Mouse (Mus musculus) myocyte (in vitro differentiated cells): ENCODE measurements around the gene Rad54l2.

ENCODE experiments used
- E2F4 ChIP-seq: IDR thresholded peaks from one replicate; pipeline ENCODE4 v1.6.1; 2011; ENCODE audit warnings: mild to moderate bottlenecking, control low read depth, moderate library complexity; ENCODE audit not compliant: insufficient read depth
- MAX ChIP-seq: IDR thresholded peaks from one replicate; pipeline ENCODE4 v1.6.1; 2011; ENCODE audit warnings: low read depth, mild to moderate bottlenecking, control low read depth
- MYOD1 ChIP-seq, 3 experiments: IDR thresholded peaks; one replicate each; pipeline ENCODE4 v1.6.1; 2011; ENCODE audit warnings: control low read depth in 2 of 3, low read depth in 2 of 3, mild to moderate bottlenecking in 2 of 3, moderate library complexity in 1 of 3; ENCODE audit not compliant: insufficient read length in 2 of 3, control insufficient read depth in 1 of 3
- MYOG ChIP-seq, 3 experiments: IDR thresholded peaks; one replicate each; pipeline ENCODE4 v1.6.1; 2011; ENCODE audit warnings: control low read depth in 2 of 3, low read depth in 2 of 3, mild to moderate bottlenecking in 2 of 3; ENCODE audit not compliant: insufficient read length in 2 of 3, control insufficient read depth in 1 of 3, insufficient read depth in 1 of 3
- POLR2A ChIP-seq: IDR thresholded peaks from one replicate; pipeline ENCODE4 v1.6.1; 2011; ENCODE audit warnings: low read depth, mild to moderate bottlenecking, control low read depth, moderate library complexity; ENCODE audit not compliant: insufficient read length
- POLR2AphosphoS2 ChIP-seq: IDR thresholded peaks from one replicate; pipeline ENCODE4 v1.6.1; 2011; ENCODE audit warnings: low read depth, control low read depth; ENCODE audit not compliant: insufficient read length
- REST ChIP-seq: IDR thresholded peaks from one replicate; pipeline ENCODE4 v1.6.1; 2011; ENCODE audit warnings: mild to moderate bottlenecking, control low read depth, moderate library complexity; ENCODE audit not compliant: insufficient read depth, insufficient read length
- TCF12 ChIP-seq: IDR thresholded peaks from one replicate; pipeline ENCODE4 v1.6.1; 2011; ENCODE audit warnings: mild to moderate bottlenecking, control low read depth; ENCODE audit not compliant: poor library complexity, insufficient read depth, severe bottlenecking
- TCF3 ChIP-seq: IDR thresholded peaks from one replicate; pipeline ENCODE4 v1.6.1; 2011; ENCODE audit warnings: low read depth, control low read depth; ENCODE audit not compliant: insufficient read length
- USF1 ChIP-seq: IDR thresholded peaks from one replicate; pipeline ENCODE4 v1.6.1; 2011; ENCODE audit warnings: low read depth, mild to moderate bottlenecking, control low read depth, moderate library complexity

GRCm38 (mm10) chr9:106684093-106684872, 104.7 kb downstream of the Rad54l2 start:
- TF ChIP-seq REST (no peak), POLR2A (no peak), POLR2AphosphoS2 (no peak), MAX (no peak), USF1 (no peak), MYOD1 (IDR thresholded peaks at IDR 0.05; ENCODE audit: control insufficient read depth in 1 of 3, insufficient read length in 2 of 3, low read depth in 2 of 3) (no peak), TCF12 (no peak), E2F4 (no peak), MYOG (IDR thresholded peaks at IDR 0.05; ENCODE audit: control insufficient read depth in 1 of 3, insufficient read depth in 1 of 3, insufficient read length in 2 of 3, low read depth in 2 of 3) (no peak), TCF3 (no peak)
